Mouse (Mus musculus) adipocyte (in vitro differentiated cells): ENCODE results near the gene Serinc5.

Source experiments
- DNase-seq: peaks from one replicate; pipeline ENCODE4 v3.0.0-alpha.2; 2016; ENCODE audit warnings: low spot score

The Serinc5 gene

GRCm38 (mm10) chr13:92615201-92615600 lies 4.3 kb downstream of the Serinc5 start:
- no peak for DNase-seq

- DNase-seq: no peak
Observed at GRCm38 (mm10) chr13:92616459-92616858, 5.6 kb downstream of the Serinc5 start.

GRCm38 (mm10) chr13:92626196-92626595 lies 15.3 kb downstream of the Serinc5 start:
- DNase-seq: no peak

GRCm38 (mm10) chr13:92626725-92627124 lies 15.8 kb downstream of the Serinc5 start:
- DNase-seq: no peak

GRCm38 (mm10) chr13:92629509-92629908 lies 18.6 kb downstream of the Serinc5 start:
- DNase-seq: no peak

GRCm38 (mm10) chr13:92631450-92631849 lies 20.6 kb downstream of the Serinc5 start:
- DNase-seq: no peak

- no peak for DNase-seq
Observed at GRCm38 (mm10) chr13:92632550-92632949, 21.7 kb downstream of the Serinc5 start.

- DNase-seq: no peak
Observed at GRCm38 (mm10) chr13:92635040-92635439, 24.1 kb downstream of the Serinc5 start.

GRCm38 (mm10) chr13:92636226-92636909 lies 25.5 kb downstream of the Serinc5 start:
- no peak for DNase-seq

- peak; percentile 78 for DNase-seq
Observed at GRCm38 (mm10) chr13:92636910-92637275, 26.0 kb downstream of the Serinc5 start.

GRCm38 (mm10) chr13:92639093-92640014 lies 28.5 kb downstream of the Serinc5 start:
- no peak for DNase-seq

GRCm38 (mm10) chr13:92644199-92644598 lies 33.3 kb downstream of the Serinc5 start:
- no peak for DNase-seq

GRCm38 (mm10) chr13:92644753-92645152 lies 33.9 kb downstream of the Serinc5 start:
- no peak for DNase-seq

GRCm38 (mm10) chr13:92647695-92648094 lies 36.8 kb downstream of the Serinc5 start:
- DNase-seq: peak; percentile 81

- DNase-seq: no peak
Observed at GRCm38 (mm10) chr13:92649111-92649510, 38.2 kb downstream of the Serinc5 start.

GRCm38 (mm10) chr13:92650956-92651355 lies 40.1 kb downstream of the Serinc5 start:
- DNase-seq: peak; percentile 73

GRCm38 (mm10) chr13:92652498-92652897 lies 41.6 kb downstream of the Serinc5 start:
- no peak for DNase-seq

GRCm38 (mm10) chr13:92653283-92653682 lies 42.4 kb downstream of the Serinc5 start:
- DNase-seq: no peak

GRCm38 (mm10) chr13:92656815-92657513 lies 46.1 kb downstream of the Serinc5 start:
- no peak for DNase-seq

- DNase-seq: no peak
Observed at GRCm38 (mm10) chr13:92659611-92660010, 48.7 kb downstream of the Serinc5 start.

- DNase-seq: peak; percentile 31
Observed at GRCm38 (mm10) chr13:92662555-92663286, 51.8 kb downstream of the Serinc5 start.

- DNase-seq: no peak
Observed at GRCm38 (mm10) chr13:92665008-92665407, 54.1 kb downstream of the Serinc5 start.
